Mouse (Mus musculus) CD8-positive naive resting alpha-beta T cell, adult 57 days (primary cell): ENCODE measurements around the gene Zfyve19. TPM values are rescaled to one million over a fixed set of nuclear protein-coding genes. Genes with fewer than 3 reads are reported as not detected.

ENCODE experiments used
- total RNA-seq: library from RNA; stranded (reverse); gene quantifications from one replicate; pipeline ENCODE4 v1.2.4, GENCODE M21; 2023

The Zfyve19 gene
- 39.3 TPM for total RNA-seq

DNA sequence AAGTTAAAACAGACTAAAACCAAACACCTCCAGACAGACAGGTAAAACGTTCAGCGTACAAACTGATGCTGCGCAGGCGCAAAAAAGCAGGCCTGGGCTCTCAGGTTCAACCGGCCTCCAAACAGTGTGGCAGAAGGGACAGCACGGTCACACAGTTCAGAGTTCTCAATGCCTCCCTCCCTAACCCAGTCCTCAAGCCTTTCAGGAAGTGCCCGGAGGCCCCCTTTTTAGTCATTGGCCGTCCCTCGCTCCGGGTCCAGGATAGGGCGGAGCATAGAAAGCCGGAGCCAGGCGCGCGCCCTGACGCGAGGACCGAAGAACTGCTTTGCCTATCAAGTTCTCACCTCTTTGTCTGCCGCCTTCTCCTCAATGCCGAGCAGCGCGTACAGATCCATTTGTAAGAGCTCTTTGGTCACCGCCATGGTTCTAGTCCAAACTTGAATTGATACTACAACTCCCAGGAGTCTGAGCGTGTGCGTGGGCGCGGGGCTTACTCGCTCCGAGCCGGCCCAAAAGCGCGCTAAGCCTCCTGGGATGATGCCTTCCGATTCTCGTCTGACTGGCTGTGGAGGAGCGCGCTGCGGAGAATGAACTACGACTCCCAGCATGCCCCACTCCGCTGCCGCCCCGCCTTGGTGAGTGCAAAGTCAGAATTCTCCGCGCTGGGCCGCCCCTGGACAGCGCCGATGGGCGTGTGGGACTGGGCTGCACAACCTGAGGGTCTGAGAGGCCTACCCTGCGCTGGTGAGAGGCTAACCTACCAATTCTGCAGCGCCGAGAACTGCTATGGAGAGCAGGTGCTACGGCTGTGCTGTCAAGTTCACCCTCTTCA lies at the start of gene Zfyve19, which contains the start of gene Dnajc17:
Zfyve19 (plus strand) TSS at position 274 of the 832 bp plus-strand sequence.
Dnajc17 (minus strand) TSS at position 452 of the 832 bp plus-strand sequence.

DNA sequence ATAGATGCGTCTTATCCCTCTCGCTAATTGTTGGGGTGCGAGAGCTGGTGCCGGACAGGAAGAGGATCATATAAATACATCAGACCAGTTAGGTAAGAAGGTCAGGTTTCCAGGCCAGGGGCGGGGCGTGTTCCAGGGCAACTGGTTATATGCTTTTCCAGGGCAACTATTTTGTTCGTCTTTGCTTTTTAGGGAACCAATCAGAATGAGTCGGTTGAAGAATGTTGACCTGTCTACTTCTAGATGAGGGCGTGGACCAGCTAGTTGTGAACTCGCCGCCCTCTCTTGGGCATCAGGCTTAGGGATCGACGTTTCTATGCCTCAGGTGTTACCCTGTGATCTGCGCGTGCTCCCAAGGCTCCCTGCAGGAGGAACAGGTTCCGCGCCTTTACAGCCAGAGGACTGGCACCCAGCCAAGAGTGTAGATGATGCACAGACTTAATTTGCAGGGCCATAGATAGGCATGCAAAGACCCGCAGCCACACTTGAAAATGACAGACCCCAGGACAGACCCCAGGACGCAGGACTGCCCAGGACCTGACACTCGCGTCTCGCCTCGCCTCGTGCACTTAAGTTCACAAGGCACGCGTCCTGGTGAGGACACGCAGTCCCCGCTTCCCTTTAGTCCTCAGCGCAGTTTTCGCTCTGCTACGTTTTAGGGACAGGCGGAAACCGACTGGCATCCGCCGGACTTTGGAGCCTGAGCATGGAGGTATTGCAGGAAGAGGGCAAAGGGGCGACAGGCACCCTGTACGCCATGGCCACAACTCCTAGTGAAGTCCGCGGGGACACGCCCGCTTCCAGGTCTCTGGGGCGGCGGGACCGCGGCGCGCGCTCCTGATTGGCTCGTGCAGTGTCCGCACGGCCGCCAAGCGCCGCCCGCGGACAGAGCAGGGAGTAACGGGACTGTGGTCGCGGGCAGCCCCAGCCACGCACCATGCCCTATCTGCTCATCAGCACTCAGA lies 41.2 kb upstream of the Zfyve19 start, which contains the start of gene Gchfr:
Gchfr (plus strand) TSS at position 873 of the 965 bp plus-strand sequence.

DNA sequence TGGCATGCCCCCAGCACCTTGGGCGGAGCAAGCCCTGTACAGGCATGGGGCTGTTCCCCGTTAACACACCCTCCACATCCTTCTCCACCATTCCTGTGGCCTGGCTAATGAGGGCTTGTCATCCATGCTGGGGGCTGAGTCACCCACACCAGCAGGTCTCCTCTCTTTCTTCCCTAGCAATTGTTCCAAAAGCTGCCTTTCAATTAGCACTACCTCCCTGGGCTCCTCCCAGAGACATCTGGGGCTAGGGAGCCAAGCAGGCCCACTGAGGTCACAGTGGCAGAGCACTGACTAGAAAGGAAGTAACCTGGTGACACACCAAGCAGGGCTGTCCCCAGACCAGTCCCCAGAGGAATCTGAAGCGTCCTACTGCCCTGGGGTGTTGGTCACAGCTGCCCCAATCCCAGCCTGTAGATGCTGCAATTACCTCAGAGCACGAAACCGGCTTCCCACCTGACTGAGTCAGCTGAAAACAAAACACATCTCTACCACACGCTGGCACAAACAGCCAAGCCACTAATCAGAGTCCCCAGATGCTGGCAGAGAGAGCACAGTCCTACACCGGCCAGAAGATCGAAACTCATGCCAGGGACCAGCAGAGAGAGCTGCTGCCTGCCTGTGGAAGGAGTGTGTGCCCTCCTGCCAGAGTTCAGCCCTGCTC lies 34.3 kb upstream of the Zfyve19 start, which contains the start of gene Gm14137:
Gm14137 (plus strand) TSS at position 519 of the 661 bp plus-strand sequence.

DNA sequence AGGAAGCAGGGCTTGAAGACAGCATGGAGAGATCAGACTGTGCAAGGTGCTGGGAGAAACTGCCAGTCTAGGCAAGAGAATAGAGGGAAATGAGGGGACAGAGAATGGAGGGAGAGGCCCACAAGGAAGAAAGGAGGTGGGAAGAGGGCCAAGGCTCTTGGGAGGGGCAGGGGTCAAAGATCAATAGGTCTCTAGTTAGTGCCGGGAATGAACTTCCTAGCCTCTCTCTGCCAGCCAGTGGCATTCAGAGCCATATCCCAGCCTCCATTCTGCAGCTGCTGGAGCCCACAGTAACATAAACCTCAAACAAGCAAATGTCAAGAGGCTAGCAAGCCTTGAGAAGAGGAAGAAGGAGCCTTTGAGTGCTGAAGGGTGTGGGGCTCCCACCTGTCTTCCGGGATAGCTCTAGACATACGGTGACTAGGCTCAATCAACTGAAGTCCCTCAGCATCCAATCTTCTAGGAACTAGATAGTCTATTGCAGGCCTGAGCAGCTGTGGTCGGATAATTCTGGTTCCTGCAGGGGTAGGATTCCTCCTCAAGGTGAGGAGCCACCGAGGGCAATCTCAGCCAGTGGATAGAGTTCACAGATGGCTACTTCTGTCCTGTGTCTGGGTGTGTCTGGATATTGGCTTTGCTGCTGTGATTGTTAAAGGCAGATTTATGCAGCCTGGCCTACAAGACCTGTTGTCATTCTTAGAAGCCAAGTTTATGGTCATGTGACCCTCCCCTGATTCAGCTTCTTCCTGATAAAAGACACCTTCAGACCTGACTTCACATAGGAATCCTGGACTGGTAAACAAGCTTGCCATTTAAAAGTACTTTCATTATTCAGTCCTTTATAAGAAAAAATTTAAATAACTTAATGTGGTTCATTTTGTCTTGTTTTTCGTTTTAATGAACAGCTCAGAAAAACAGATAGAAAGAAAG lies 21.6 kb downstream of the Zfyve19 start, which contains the start of gene Ppp1r14d:
Ppp1r14d (minus strand) TSS at position 132 of the 930 bp plus-strand sequence.

DNA sequence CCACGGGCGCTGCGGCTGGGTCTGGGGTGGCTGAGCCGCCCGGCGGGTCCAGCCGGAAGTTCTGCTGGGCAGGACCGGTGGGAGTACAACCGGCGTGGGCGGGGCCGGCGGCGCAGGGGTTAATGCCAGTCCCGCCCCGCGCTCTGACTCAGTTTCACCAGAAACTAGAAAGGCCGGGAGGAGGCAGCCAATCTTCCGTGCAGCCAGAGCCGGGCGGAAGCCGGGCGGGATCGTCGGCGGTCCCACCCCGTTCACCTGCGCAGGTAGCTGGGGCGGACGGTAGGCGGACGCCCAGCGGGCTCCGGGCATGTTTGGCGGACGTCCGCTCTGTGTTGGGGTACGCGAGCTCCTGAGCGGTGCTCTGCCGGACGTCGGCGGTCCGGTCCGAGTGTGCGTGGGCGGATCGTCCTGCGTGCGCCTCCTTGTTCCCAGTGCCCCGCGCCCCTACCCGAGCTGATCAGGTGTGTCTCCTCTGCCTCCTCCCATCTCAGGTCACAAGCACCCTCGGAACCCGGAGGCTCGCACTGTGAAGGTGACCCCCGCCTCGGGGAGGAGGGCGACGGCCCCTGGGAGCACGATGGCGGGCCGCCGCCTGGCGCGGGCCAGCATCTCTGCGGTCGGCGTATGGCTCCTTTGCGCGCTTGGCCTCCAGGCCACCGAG lies 28.9 kb downstream of the Zfyve19 start, which contains the start of gene Spint1:
Spint1 (plus strand) TSS at position 153 of the 661 bp plus-strand sequence.

Other genes with a start within 250 kb of the Zfyve19 start
- 14.9 TPM for gene Ccdc32, start 179.2 kb upstream of the Zfyve19 start, total RNA-seq
- 13.6 TPM for gene Rpusd2, start 173.8 kb upstream of the Zfyve19 start, total RNA-seq
- gene Knl1, start 161.5 kb upstream of the Zfyve19 start, total RNA-seq: 0.92 TPM
- 0.86 TPM for gene Rad51, start 95.8 kb upstream of the Zfyve19 start, total RNA-seq
- gene Rmdn3, start 51.6 kb upstream of the Zfyve19 start, total RNA-seq: 30.6 TPM
- not detected for gene Gchfr, start 40.8 kb upstream of the Zfyve19 start, total RNA-seq
- 0.77 TPM for gene Gm14137, start 34.1 kb upstream of the Zfyve19 start, total RNA-seq
- gene Dnajc17, start 178 bp downstream of the Zfyve19 start, total RNA-seq: 23.2 TPM
- not detected for gene Ppp1r14d, start 21.3 kb downstream of the Zfyve19 start, total RNA-seq
- gene Spint1, start 28.7 kb downstream of the Zfyve19 start, total RNA-seq: 0.46 TPM
- not detected for gene Rhov, start 62.7 kb downstream of the Zfyve19 start, total RNA-seq
- 20.5 TPM for gene Vps18, start 80.1 kb downstream of the Zfyve19 start, total RNA-seq
- gene Dll4, start 117.2 kb downstream of the Zfyve19 start, total RNA-seq: 0.12 TPM
- 0.61 TPM for gene Chac1, start 142.6 kb downstream of the Zfyve19 start, total RNA-seq